Mouse (Mus musculus): ENCODE data around the gene Dcaf12. TPM values are rescaled to one million over a fixed set of nuclear protein-coding genes. Genes with fewer than 3 reads are reported as not detected.

The Dcaf12 gene
- polyA plus RNA-seq (2012; rRNA removed), result 28.7 and 33.7 TPM in 2 replicates

GRCm38 (mm10) chr4:41314141-41315129 is at the start of gene Dcaf12:
Dcaf12 (minus strand) TSS chr4:41314889.
- under 1% methylated on average over 70 of the region's 70 CpGs for WGBS

GRCm38 (mm10) chr4:41361059-41361458 is 46.4 kb upstream of the Dcaf12 start:
- no peak for DNase-seq (ENCODE audit: low read depth, low spot score)
- 92% methylated on average over 3 of the region's 3 CpGs for WGBS

More at GRCm38 (mm10) chr4:41314141-41315129, at the start of gene Dcaf12:
- peak; percentile 86 for DNase-seq (ENCODE audit: low read depth, low spot score)

GRCm38 (mm10) chr4:41359358-41359757 is 44.7 kb upstream of the Dcaf12 start:
- 79% methylated on average over 7 of the region's 7 CpGs for WGBS
- no peak for DNase-seq (ENCODE audit: low read depth, low spot score)

- no peak for DNase-seq (ENCODE audit: low read depth, low spot score)
- WGBS, result 78% methylated on average over 2 of the region's 2 CpGs
Observed at GRCm38 (mm10) chr4:41358669-41359068, 44.0 kb upstream of the Dcaf12 start.

- DNase-seq (ENCODE audit: low read depth, low spot score), result no peak
- WGBS, result 89% methylated on average over 2 of the region's 2 CpGs
Observed at GRCm38 (mm10) chr4:41357154-41357553, 42.5 kb upstream of the Dcaf12 start.

- whole genome bisulfite sequencing, result 81% methylated on average over 1 of the region's 1 CpGs
- DNase-seq (ENCODE audit: low read depth, low spot score), result no peak
Observed at GRCm38 (mm10) chr4:41353265-41353664, 38.6 kb upstream of the Dcaf12 start.

- 83% methylated on average over 4 of the region's 4 CpGs for WGBS
- no peak for DNase-seq (ENCODE audit: low read depth, low spot score)
Observed at GRCm38 (mm10) chr4:41352758-41353157, 38.1 kb upstream of the Dcaf12 start.

- DNase-seq (ENCODE audit: low read depth, low spot score), result no peak
- under 1% methylated on average over 28 of the region's 28 CpGs for WGBS
Observed at GRCm38 (mm10) chr4:41349199-41349591, 34.5 kb upstream of the Dcaf12 start.

GRCm38 (mm10) chr4:41348584-41349198 is 34.0 kb upstream of the Dcaf12 start, which contains the start of gene Ubap1:
Ubap1 (plus strand) TSS chr4:41348996.
- DNase-seq (ENCODE audit: low read depth, low spot score), result peak; percentile 94
- WGBS, result under 1% methylated on average over 31 of the region's 31 CpGs

- WGBS, result 13% methylated on average over 5 of the region's 5 CpGs
Observed at GRCm38 (mm10) chr4:41347839-41348238, 33.1 kb upstream of the Dcaf12 start.

GRCm38 (mm10) chr4:41346011-41346410 is 31.3 kb upstream of the Dcaf12 start:
- DNase-seq (ENCODE audit: low read depth, low spot score), result no peak
- 78% methylated on average over 2 of the region's 2 CpGs for WGBS

More at GRCm38 (mm10) chr4:41347839-41348238, 33.1 kb upstream of the Dcaf12 start:
- DNase-seq (ENCODE audit: low read depth, low spot score), result no peak

- WGBS, result 82% methylated on average over 11 of the region's 11 CpGs
- no peak for DNase-seq (ENCODE audit: low read depth, low spot score)
Observed at GRCm38 (mm10) chr4:41340912-41341550, 26.3 kb upstream of the Dcaf12 start.

GRCm38 (mm10) chr4:41336546-41336945 is 21.9 kb upstream of the Dcaf12 start:
- no peak for DNase-seq (ENCODE audit: low read depth, low spot score)

GRCm38 (mm10) chr4:41331698-41332421 is 17.2 kb upstream of the Dcaf12 start:
- WGBS, result 41% methylated on average over 9 of the region's 9 CpGs
- DNase-seq (ENCODE audit: low read depth, low spot score), result peak; percentile 76

- WGBS, result 76% methylated on average over 3 of the region's 3 CpGs
- no peak for DNase-seq (ENCODE audit: low read depth, low spot score)
Observed at GRCm38 (mm10) chr4:41331085-41331484, 16.4 kb upstream of the Dcaf12 start.

- WGBS, result 56% methylated on average over 4 of the region's 4 CpGs
- DNase-seq (ENCODE audit: low read depth, low spot score), result no peak
Observed at GRCm38 (mm10) chr4:41329481-41329880, 14.8 kb upstream of the Dcaf12 start.

GRCm38 (mm10) chr4:41326876-41327275 is 12.2 kb upstream of the Dcaf12 start:
- no peak for DNase-seq (ENCODE audit: low read depth, low spot score)
- WGBS, result 89% methylated on average over 6 of the region's 6 CpGs

- 39% methylated on average over 4 of the region's 4 CpGs for WGBS
- no peak for DNase-seq (ENCODE audit: low read depth, low spot score)
Observed at GRCm38 (mm10) chr4:41320971-41321370, 6.3 kb upstream of the Dcaf12 start.

GRCm38 (mm10) chr4:41318267-41318666 is 3.6 kb upstream of the Dcaf12 start:
- DNase-seq (ENCODE audit: low read depth, low spot score), result no peak
- 40% methylated on average over 5 of the region's 5 CpGs for WGBS

Data from large intestine, adult 2 months (tissue).